Mouse (Mus musculus) intestine, postnatal 0 days (tissue): Measurements from ENCODE around the gene Micu1. TPM values are rescaled to one million over a fixed set of nuclear protein-coding genes. Genes with fewer than 3 reads are reported as not detected.

Source experiments
- ATAC-seq: fragments of 200-750 bp; cut with Nextera tagmentation; 2 replicates; pipeline ENCODE4 v1.8.0; 2017; ENCODE audit warnings: mild to moderate bottlenecking, moderate TSS enrichment, moderate library complexity
- H3K27ac ChIP-seq: fragments of 300-500 bp; sonication (generic); 2 replicates; pipeline ENCODE4 v1.5.1; 2014; ENCODE audit warnings: mild to moderate bottlenecking, low read depth, low read length, moderate library complexity
- H3K27me3 ChIP-seq: fragments of 300-500 bp; sonication (generic); replicated peaks from 2 replicates; pipeline ENCODE4 v1.6.1; 2014; ENCODE audit warnings: low read length, mixed read lengths; ENCODE audit not compliant: control insufficient read depth, insufficient read depth
- H3K36me3 ChIP-seq: fragments of 300-500 bp; sonication (generic); 2 replicates; pipeline ENCODE4 v1.6.1; 2014; ENCODE audit warnings: mild to moderate bottlenecking, moderate library complexity; ENCODE audit not compliant: control insufficient read depth, insufficient read depth
- H3K4me1 ChIP-seq: fragments of 300-500 bp; sonication (generic); replicated peaks from 2 replicates; pipeline ENCODE4 v1.6.1; 2014; ENCODE audit warnings: antibody characterized with exemption, low read length, mixed read lengths; ENCODE audit not compliant: control insufficient read depth, insufficient read depth
- H3K4me2 ChIP-seq: fragments of 300-500 bp; sonication (generic); replicated peaks from 2 replicates; pipeline ENCODE4 v1.6.1; 2014; ENCODE audit warnings: low read depth, mild to moderate bottlenecking, moderate library complexity
- H3K4me3 ChIP-seq: fragments of 300-500 bp; sonication (generic); 2 replicates; pipeline ENCODE4 v1.5.1; 2014; ENCODE audit warnings: low read depth, low read length
- H3K9ac ChIP-seq: fragments of 300-500 bp; sonication (generic); 2 replicates; pipeline ENCODE4 v1.6.1; 2014; ENCODE audit warnings: mild to moderate bottlenecking, low read depth, low read length
- H3K9me3 ChIP-seq: fragments of 300-500 bp; sonication (generic); 2 replicates; pipeline ENCODE4 v1.6.1; 2016; ENCODE audit warnings: mixed run types; ENCODE audit not compliant: control insufficient read depth
- CTCF ChIP-seq: sonication (generic); IDR thresholded peaks from 2 replicates; pipeline ENCODE4 v1.5.1; 2016; ENCODE audit warnings: low read depth, mild to moderate bottlenecking, control low read depth, antibody characterized with exemption, moderate library complexity
- WGBS: fragments of 180-500 bp; shearing (Covaris S2); extraction: QIAGEN DNeasy Blood & Tissue Kit; methylation state at CpG from one replicate; pipeline ENCODE4 v1.1.7; 2014; 5-methylcytosine and 5-hydroxymethylcytosine counted together
- polyA plus RNA-seq: library from polyadenylated mRNA; unstranded; fragments of >200 nt; fragmentation: Nextera tagmentation; extraction: Ambion mirVana; gene quantifications from 2 replicates; pipeline ENCODE4 v1.2.1, GENCODE M21; 2015

Micu1 gene
- polyA plus RNA-seq, 1 experiment from 2014 or later, result 57.8 TPM

DNA sequence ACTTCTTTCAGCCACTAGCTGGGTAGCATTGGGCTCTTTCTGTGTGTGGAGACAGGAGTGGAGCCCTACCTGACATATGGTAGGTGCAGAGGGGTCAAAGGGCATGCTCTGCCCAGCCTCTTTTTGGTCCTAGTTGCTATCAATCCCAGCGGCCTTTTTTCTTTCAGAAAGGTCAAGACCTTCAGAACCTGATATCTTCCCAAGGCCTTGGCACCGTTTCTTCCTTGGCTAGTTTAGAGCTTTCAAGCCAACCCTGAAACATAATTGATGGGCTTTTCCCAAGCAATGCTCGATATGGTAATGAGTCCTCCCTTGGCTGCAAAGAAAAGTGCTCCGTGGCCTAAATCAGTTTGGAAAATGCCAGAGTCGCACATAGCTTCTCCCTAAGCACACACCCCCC is 140.8 kb downstream of the Micu1 start:
- Histone ChIP-seq H3K27ac (no peak overlapping the region), H3K9ac (no peak overlapping the region), H3K27me3 (no peaks in the 10 kb centered on the region), H3K36me3 (no peaks in the 10 kb centered on the region), H3K4me1 (0 out of 2 replicates have a peak, but pooled peaks cover 4% of the 10 kb centered on the region), H3K4me3 (no peak overlapping the region), H3K9me3 (no peaks in the 10 kb centered on the region), H3K4me2 (no peak overlapping the region)
- 52% methylated on average over 5 of the region's 5 CpGs for WGBS
- no peak for TF ChIP-seq CTCF
- ATAC-seq, result no peak

DNA sequence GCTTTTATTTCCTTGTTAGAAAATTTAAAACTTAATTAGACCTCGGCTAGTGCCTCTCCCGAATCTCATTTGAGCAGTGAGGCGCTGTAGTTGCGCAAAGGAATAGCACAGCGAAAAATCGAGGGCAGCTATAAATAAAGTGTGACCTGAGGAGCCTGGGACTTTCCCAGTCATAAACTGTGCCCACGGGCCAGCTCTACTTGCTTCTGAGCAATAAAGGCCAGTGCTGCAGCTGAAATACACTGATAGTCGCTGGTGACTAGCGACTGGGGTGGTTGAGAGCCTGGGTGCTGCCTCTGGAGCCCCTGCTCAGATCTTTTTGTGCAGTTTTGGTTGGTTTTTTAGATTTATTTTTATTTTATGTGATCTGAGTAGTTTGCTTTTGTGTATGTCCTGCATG is 142.4 kb downstream of the Micu1 start:
- no peak overlapping the region for H3K4me2 ChIP-seq

DNA sequence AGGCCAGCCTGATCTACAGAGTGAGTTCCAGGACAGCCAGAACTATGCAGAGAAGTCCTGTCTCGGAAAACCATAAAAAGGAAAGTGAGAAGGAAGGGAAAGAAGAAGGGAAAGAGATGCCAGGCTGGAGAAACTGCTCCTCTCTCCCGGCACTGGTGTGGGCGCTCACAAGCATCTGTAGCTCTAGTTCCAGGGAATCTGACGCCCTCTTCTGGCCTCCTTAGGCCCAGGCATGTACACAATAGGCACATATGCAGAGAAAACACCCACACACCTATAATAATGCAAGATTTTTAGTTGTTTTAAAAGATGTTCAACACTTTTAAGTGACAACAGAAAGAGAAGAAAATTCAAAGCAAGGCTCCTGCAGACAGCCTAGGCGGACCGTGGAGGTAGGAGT is 144.1 kb downstream of the Micu1 start:
- Histone ChIP-seq H3K9ac (no peak overlapping the region), H3K4me2 (no peak overlapping the region), H3K4me3 (no peak overlapping the region), H3K27me3 (no peaks in the 10 kb centered on the region), H3K27ac (no peak overlapping the region), H3K9me3 (no peaks in the 10 kb centered on the region), H3K36me3 (peaks cover 4% of the 10 kb centered on the region; the same call in 1 of the 2 replicates), H3K4me1 (0 out of 2 replicates have a peak, but pooled peaks cover 4% of the 10 kb centered on the region)
- 74% methylated on average over 6 of the region's 6 CpGs for WGBS
- ATAC-seq, result no peak
- TF ChIP-seq CTCF, result peak; percentile 38

More for the DNA sequence above, 142.4 kb downstream of the Micu1 start:
- Histone ChIP-seq H3K36me3 (peaks cover 4% of the 10 kb centered on the region; the same call in 1 of the 2 replicates), H3K27me3 (no peaks in the 10 kb centered on the region), H3K27ac (no peak overlapping the region), H3K4me1 (0 out of 2 replicates have a peak, but pooled peaks cover 4% of the 10 kb centered on the region), H3K9me3 (no peaks in the 10 kb centered on the region), H3K9ac (no peak overlapping the region), H3K4me3 (no peak overlapping the region)
- ATAC-seq, result peak; percentile 74
- TF ChIP-seq CTCF, result no peak
- 38% methylated on average over 9 of the region's 9 CpGs for WGBS

DNA sequence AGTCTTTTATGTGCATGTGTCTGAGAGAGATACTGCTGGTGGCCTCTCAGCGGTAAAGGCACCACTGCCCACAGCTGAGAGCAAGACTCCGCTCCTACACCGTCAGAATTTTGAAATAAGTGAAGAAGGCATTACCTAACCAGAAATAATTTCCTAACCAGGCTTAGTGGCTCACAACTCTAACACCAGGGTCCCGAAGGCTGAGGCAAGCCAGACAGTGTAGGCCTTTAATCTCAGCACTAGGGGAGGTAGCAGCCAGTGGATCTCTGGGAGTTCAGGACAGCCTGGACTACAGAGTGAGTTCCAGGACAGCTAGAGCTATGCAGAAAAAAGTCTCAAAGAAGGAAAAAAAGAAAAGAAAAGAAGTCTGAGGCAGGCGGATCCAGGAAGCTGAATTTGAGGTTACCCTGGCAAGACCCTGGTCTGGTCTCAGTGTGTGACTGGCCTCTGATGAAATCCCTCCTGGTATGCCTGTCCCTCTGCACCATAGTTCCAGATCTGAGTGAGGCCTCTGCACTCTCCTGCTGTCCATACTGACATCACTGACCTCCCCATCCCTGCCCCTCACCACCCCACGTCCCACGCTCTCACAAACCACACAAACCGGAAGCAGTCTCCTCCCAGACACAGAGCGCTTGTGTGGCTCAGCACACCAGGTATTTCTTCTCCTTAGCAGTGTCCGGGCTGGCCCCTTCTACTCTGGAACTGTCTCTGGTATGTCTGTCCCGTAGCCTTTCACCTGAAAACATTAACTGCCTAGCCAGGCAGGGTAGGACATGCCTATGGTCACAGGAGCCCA is 146.0 kb downstream of the Micu1 start:
- Histone ChIP-seq H3K4me1 (0 out of 2 replicates have a peak, but pooled peaks cover 4% of the 10 kb centered on the region), H3K27ac (no peak overlapping the region), H3K4me3 (no peak overlapping the region), H3K9ac (no peak overlapping the region), H3K27me3 (no peaks in the 10 kb centered on the region), H3K36me3 (peaks cover 4% of the 10 kb centered on the region; the same call in 1 of the 2 replicates), H3K9me3 (no peaks in the 10 kb centered on the region), H3K4me2 (no peak overlapping the region)
- ATAC-seq, result no peak
- 87% methylated on average over 11 of the region's 11 CpGs for WGBS
- TF ChIP-seq CTCF, result no peak

DNA sequence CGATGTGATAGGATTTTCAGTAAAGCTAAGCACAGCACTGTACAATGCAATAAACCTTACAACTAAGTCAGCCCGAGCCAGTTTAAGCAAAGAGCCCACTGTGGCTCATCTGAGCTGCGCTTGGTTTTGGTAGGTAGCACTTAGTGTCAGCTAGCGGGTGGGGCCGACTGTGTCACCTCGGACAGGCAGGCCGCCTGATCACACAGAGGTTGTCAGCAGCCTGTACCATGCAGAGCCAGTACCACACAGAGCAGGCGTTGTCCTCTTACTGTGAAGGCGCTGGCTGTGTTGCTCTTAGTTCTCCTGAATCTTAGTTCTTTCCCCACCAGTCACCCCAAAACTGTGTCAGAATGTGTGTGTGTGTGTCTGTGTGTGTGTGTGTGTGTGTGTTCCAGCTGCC is 146.7 kb downstream of the Micu1 start:
- Histone ChIP-seq H3K27me3 (no peaks in the 10 kb centered on the region), H3K27ac (no peak overlapping the region), H3K36me3 (peaks cover 4% of the 10 kb centered on the region; the same call in 1 of the 2 replicates), H3K4me1 (0 out of 2 replicates have a peak, but pooled peaks cover 4% of the 10 kb centered on the region), H3K9ac (no peak overlapping the region), H3K4me3 (no peak overlapping the region), H3K9me3 (no peaks in the 10 kb centered on the region), H3K4me2 (no peak overlapping the region)
- TF ChIP-seq CTCF, result no peak
- ATAC-seq, result no peak
- 77% methylated on average over 9 of the region's 9 CpGs for WGBS

DNA sequence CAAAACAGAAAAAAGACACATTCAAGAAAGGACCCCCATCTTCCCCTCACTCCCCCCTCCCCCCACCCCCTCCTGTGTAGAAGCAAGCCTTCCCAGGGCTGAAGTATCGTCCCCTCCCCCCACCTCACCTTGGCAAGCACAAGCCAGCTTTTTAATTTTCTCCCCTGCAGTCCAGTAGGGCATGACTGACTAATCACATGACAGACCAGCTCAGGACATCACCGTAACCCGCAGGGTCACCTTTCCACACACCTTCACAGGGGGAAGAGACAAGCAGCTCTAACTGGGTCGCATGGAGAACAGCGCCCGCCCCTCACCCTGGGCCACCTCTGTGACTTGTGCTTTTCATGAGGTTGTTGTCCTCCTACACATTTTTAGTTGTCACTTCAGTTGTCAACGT is 147.1 kb downstream of the Micu1 start:
- Histone ChIP-seq H3K4me3 (no peak overlapping the region), H3K27me3 (no peaks in the 10 kb centered on the region), H3K9me3 (no peaks in the 10 kb centered on the region), H3K9ac (no peak overlapping the region), H3K4me2 (no peak overlapping the region), H3K4me1 (0 out of 2 replicates have a peak, but pooled peaks cover 4% of the 10 kb centered on the region), H3K36me3 (peaks cover 4% of the 10 kb centered on the region; the same call in 1 of the 2 replicates), H3K27ac (no peak overlapping the region)
- TF ChIP-seq CTCF, result no peak
- 91% methylated on average over 7 of the region's 7 CpGs for WGBS
- no peak for ATAC-seq
